Mouse (Mus musculus) large intestine, adult 2 months (tissue): ENCODE measurements around the gene Smg9. TPM values are rescaled to one million over a fixed set of nuclear protein-coding genes. Genes with fewer than 3 reads are reported as not detected.

ENCODE experiments used
- DNase-seq: peaks from one replicate; pipeline ENCODE4 v3.0.0-alpha.2; 2012; ENCODE audit warnings: low read depth, low spot score
- WGBS: fragments of 180-500 bp; shearing (Covaris S2); methylation state at CpG from one replicate; pipeline ENCODE4 v1.1.7; 2018; 5-methylcytosine and 5-hydroxymethylcytosine counted together
- polyA plus RNA-seq: library from polyadenylated mRNA; depleted of rRNA; stranded (reverse); fragments of >200 nt; gene quantifications from 2 replicates; pipeline ENCODE4 v1.2.3, GENCODE M21; 2012

The Smg9 gene
- polyA plus RNA-seq, 1 experiment, result 40.0 TPM

GRCm38 (mm10) chr7:24402851-24403250, 3.4 kb downstream of the Smg9 start:
- DNase-seq, result no peak
- 97% methylated on average over 9 of the region's 9 CpGs for WGBS

- DNase-seq, result no peak
- WGBS, result 94% methylated on average over 13 of the region's 13 CpGs
Measured at GRCm38 (mm10) chr7:24405649-24406048, 6.2 kb downstream of the Smg9 start.

- WGBS, result 39% methylated on average over 5 of the region's 5 CpGs
- DNase-seq, result peak; percentile 64
Measured at GRCm38 (mm10) chr7:24406528-24407344, 7.3 kb downstream of the Smg9 start.

- 87% methylated on average over 9 of the region's 9 CpGs for WGBS
- DNase-seq, result no peak
Measured at GRCm38 (mm10) chr7:24408186-24408585, 8.8 kb downstream of the Smg9 start.

- WGBS, result 88% methylated on average over 6 of the region's 6 CpGs
- DNase-seq, result no peak
Measured at GRCm38 (mm10) chr7:24410123-24410522, 10.7 kb downstream of the Smg9 start.

GRCm38 (mm10) chr7:24410831-24411230, 11.4 kb downstream of the Smg9 start:
- DNase-seq, result no peak
- 83% methylated on average over 3 of the region's 3 CpGs for WGBS

- 42% methylated on average over 3 of the region's 3 CpGs for WGBS
- DNase-seq, result no peak
Measured at GRCm38 (mm10) chr7:24413630-24414029, 14.2 kb downstream of the Smg9 start.

- DNase-seq, result no peak
- WGBS, result 82% methylated on average over 7 of the region's 7 CpGs
Measured at GRCm38 (mm10) chr7:24415261-24415660, 15.8 kb downstream of the Smg9 start.

GRCm38 (mm10) chr7:24419579-24419978, 20.2 kb downstream of the Smg9 start:
- no peak for DNase-seq
- 91% methylated on average over 8 of the region's 8 CpGs for WGBS

GRCm38 (mm10) chr7:24421648-24422047, 22.2 kb downstream of the Smg9 start:
- DNase-seq, result no peak
- 80% methylated on average over 7 of the region's 7 CpGs for WGBS

- WGBS, result 82% methylated on average over 8 of the region's 8 CpGs
- DNase-seq, result no peak
Measured at GRCm38 (mm10) chr7:24422251-24422650, 22.8 kb downstream of the Smg9 start.

- 40% methylated on average over 15 of the region's 15 CpGs for WGBS
- no peak for DNase-seq
Measured at GRCm38 (mm10) chr7:24423107-24423763, 23.8 kb downstream of the Smg9 start.

- no peak for DNase-seq
- 49% methylated on average over 12 of the region's 12 CpGs for WGBS
Measured at GRCm38 (mm10) chr7:24423956-24424732, 24.7 kb downstream of the Smg9 start.

GRCm38 (mm10) chr7:24425919-24426318, 26.5 kb downstream of the Smg9 start:
- WGBS, result 83% methylated on average over 9 of the region's 9 CpGs

GRCm38 (mm10) chr7:24427168-24427567, 27.7 kb downstream of the Smg9 start:
- 95% methylated on average over 8 of the region's 8 CpGs for WGBS

More at GRCm38 (mm10) chr7:24425919-24426318, 26.5 kb downstream of the Smg9 start:
- DNase-seq, result no peak

GRCm38 (mm10) chr7:24428725-24429124, 29.3 kb downstream of the Smg9 start:
- no peak for DNase-seq
- 91% methylated on average over 5 of the region's 5 CpGs for WGBS

More at GRCm38 (mm10) chr7:24427168-24427567, 27.7 kb downstream of the Smg9 start:
- no peak for DNase-seq

GRCm38 (mm10) chr7:24429413-24430112, 30.1 kb downstream of the Smg9 start:
- WGBS, result 32% methylated on average over 16 of the region's 16 CpGs
- no peak for DNase-seq

- 86% methylated on average over 15 of the region's 15 CpGs for WGBS
- no peak for DNase-seq
Measured at GRCm38 (mm10) chr7:24430551-24431345, 31.3 kb downstream of the Smg9 start.

GRCm38 (mm10) chr7:24431713-24432112, 32.3 kb downstream of the Smg9 start:
- DNase-seq, result no peak
- WGBS, result 26% methylated on average over 11 of the region's 11 CpGs
